Mouse (Mus musculus): ENCODE measurements at regions not wholly inside any gene's neighbourhood (a gene's known extent, or its start where the extent isn't known, plus 50 kb on each side); places are given as distances from the start of the nearest gene placed in this dataset.
"Not testable (repeated sequence)": the region's sequence is repeated elsewhere in the genome, so short reads cannot be mapped to it uniquely, and the experiment has no call there.

GRCm38 (mm10) chrX:129546016-129546415 lies 203.5 kb upstream of the Diaph2 start:
- DNase-seq = peak; percentile 37

DNA sequence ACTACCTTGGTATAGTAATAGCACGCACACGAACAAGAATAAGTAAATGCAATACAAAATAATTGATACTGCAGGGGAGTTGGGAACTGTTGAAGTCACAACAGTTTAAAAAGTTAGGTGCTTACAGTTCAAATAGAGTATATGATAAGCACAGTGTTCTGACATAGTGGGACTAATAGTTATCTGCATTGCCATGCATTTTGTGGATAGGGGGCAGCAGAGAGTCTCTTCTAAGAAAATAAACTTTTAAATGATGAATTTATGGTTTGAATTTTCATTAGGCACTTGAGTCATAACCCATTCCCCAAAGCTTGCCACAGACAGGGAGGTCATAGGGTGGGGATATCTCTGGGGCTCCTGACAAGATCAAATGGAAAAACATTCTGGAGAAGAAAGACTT lies 201.9 kb upstream of the Diaph2 start:
- DNase-seq = peak; percentile 21

DNA sequence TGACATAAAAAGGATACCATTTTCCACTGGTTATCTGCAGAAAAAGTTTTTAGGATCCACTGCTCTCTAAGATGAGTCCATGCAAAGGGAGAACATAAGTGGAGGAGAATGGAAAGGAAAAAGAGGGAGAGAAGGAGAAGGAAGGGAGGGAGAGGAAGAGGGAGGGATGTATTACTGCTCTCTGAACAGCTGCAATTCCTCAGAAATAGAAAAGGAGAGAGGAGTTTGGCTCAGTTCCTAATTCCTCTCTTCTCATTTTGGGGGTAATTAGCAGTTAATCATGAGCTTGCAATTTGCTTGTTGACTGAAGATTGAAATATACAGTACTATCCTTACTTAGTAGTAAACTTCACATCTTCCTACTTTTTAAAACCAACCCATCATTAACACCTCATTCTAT lies 193.5 kb upstream of the Diaph2 start:
- no peak for DNase-seq

DNA sequence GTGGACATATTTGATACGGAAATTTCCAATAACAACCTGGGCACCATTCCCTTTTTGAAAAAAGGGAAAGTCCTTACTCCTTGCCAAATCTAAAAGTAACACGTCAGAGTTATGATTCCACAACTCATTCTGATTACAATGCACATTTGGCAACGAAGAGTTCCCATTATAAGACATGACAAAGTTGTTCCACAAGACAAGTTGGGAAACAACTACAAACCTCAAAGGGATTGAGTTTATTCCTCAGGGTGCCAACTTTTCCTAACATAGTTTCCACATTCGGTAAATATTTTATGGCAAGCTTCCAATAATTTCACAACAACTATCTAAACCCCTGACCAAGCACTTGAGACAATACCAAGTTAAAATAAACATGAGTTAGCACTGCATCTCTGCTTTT lies 150.1 kb upstream of the Diaph2 start:
- DNase-seq = no peak

DNA sequence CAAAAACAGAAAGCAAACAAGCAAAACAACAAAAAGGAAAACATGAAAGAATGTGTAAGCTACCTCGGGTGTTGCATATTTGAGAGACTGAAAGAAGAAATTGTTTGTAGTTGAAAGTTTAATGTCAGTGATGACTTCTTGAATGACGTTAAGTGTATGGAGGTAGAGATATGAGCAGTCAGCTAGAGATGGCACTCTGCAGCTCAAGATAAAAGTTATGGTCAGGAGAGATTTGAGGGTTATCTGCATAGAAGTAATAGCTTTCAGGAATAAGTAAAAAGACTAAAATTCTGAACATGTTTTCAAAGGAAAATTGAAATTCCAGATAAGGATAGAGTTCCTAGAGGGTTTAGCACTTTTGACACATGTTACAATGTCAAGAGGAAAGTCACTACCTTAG lies 141.7 kb upstream of the Diaph2 start:
- DNase-seq = no peak

DNA sequence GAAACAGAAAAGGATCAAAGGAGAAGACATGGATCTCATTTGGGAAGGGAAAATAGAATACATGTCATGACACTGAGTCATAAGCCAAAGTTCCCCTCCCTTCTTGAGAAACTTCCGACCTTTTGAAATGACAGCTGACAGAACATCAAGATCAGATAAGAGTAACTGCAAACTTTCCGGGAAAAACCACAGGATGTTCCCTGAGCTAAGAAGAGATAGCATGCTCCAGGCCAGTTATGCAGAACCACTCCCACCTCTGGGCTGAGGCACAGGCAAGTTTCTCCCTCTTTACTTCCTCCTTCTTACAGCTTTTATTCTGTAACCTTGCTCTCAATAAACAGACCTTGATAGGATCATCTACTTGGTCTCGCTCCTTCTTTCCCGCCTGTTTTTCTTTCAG lies 138.0 kb upstream of the Diaph2 start:
- DNase-seq = not testable (repeated sequence)

DNA sequence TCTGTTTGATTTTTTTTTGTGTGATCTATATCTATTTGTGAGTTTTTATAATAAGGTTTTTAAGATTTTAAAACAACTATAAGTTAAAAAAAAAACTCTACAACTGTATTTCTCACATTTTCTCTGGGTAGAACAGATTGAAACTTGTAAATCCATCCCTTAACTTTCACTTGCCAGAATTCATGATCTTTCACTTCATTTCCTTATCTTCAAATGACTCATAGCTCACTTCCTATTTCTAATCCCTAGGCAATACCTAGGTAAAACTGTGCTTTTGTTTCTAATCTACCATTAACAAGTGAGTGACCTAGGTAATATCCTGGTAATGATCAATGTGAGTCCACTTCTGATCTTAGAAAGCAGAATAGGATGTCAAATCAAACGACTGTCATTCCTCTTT lies 112.5 kb upstream of the Diaph2 start:
- no peak for DNase-seq

GRCm38 (mm10) chrX:129645106-129645505 lies 104.4 kb upstream of the Diaph2 start:
- DNase-seq = no peak

- DNase-seq = no peak
Observed at GRCm38 (mm10) chrX:129656906-129657305, 92.6 kb upstream of the Diaph2 start.

DNA sequence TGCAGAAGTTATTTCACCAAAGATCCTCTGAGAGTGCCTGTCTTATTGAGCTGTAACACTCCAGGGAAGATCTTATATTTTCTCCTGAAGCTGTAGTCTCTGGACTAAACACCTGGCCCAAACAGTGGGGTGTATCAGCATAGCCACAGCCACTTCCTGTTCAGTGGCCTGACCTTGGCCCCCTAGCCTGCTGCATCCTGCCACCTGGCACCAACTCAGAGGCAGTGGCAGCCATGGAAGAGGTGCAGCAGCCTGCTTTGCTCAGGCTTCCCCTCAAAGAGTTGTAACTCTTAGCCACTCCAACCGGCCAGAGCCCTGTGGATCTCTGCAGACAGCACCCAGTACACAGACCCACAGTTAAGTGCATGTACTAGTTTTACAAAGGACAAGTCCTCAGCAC lies 58.9 kb upstream of the Diaph2 start:
- no peak for DNase-seq
